Mouse (Mus musculus): ENCODE data around the gene Zer1.
A peak's percentile ranks its signal among the peaks of the same experiment; 100 is the strongest.

The Zer1 gene

DNA sequence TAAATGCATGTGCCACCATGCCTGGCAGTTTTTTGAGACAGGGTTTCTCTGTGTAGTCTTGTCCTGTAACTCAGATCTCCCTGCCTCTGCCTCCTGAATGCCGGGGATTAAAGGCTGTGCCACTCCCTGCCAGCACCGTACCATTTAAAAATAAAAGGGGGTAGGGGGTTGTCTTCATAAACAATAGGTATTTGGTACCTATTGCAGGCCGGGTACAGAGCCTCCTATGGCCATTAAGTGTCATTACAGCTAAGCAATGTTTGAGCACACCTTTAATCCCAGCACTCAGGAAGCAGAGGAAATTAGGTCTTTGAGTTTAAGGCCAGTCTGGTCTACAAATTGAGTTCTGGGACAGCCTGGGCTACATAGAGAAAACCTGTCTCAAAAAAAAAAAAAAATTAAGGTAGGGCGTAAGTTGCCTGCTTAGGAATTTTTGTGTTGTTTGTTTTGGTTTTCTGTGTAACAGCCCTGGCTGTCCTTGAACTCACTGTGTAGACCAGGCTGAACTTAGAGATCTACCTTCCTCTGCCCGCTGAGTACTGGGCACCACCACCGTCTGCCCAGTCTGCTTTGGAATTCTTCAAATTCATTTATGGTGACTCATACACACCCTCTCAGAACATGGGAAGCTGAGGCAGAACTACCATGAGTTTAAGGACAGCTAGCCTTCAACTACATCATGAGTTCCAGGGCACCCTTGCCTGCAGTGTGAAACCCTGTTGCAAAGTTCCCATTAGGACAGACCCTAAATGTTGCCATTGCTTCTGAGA, 72.2 kb downstream of the Zer1 start:
- no peak for DNase-seq (ENCODE audit: low spot score in 2 of 2)

DNA sequence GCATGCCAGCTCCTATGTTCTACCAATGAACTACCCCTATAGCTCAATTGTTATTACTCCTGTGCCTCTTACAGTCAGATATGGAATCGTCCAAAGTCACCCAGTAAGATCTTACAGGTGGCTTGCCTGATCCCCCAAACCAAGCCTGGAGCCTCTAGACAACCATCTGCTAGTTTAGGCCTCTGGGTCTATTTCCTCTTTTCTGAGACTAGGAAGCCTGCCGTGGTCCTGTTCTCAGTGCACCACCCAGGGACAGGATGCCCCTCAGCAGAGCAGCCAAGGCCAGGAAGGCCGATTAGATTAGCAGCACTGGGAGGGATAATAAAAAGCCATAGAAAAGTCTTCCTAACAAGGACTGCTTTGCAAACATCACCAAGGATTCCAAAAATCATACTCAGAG, 74.6 kb downstream of the Zer1 start:
- no peak for DNase-seq (ENCODE audit: low spot score in 2 of 2)

DNA sequence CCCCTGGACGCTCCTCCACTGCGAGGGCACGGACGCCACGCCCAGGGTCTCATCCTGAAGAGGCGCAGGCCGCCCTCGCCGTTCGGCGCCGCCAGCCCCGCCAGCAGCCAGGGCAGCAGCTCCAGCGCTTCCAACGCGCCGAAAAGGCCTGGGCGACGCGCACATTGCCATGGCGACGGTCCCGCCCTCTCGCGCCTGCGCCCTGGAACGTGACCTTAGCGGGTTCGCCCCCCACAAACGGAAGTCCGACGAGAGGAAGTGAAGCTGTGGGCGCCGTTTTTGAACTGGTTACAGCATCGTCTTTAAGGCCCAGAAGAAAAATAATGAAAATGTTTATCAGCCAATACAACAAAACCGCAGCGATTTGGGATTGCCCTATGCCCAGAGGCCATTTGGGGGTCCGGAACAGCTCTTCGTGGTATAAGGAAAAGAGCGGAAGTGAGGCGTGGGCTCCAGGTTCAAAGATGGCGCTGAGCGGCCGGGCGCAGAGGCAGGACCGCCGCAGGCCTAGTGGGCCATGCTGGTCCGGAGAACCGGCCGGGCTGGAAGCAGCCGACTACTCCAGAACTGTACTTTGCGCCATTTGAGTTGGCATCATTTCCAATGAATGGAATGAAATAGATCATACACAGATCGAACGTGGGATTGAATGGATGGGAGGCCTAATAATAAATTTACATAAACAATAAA, 75.5 kb downstream of the Zer1 start, which contains the start of gene Wdr34:
Wdr34 (minus strand) TSS at position 183 of the 690 bp plus-strand sequence.
- DNase-seq (ENCODE audit: low spot score in 2 of 2): peak; percentile 97 to 98

DNA sequence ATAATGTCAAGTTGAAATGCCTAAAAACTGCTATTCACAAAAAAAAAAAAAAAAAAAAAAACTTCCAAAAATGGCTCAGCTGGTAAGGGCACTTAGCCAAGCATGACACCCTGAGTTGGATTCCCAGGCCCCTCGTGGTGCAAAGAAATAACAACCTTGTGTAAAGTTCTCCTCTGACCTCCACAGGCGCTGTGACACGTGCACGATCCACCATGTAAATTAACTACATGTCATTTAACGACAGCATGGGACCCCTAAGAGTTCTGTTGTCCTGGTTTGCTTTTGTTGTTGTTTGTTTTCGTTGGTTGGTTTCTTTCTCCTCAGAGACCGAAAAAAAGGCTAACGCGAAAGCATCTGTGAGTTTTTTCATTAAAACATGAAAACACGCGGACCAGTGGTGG, 76.3 kb downstream of the Zer1 start:
- no peak for DNase-seq (ENCODE audit: low spot score in 2 of 2)
